Mouse (Mus musculus) fibroblast of lung, adult 2 months (primary cell): ENCODE results near the gene Gm28051.

ENCODE experiments used
- DNase-seq: peaks from one replicate; pipeline ENCODE4 v3.0.0-alpha.2; 2011; ENCODE audit warnings: low read depth

Gm28051 gene

GRCm38 (mm10) chr12:102743036-102743588 is 14.5 kb downstream of the Gm28051 start:
- no peak for DNase-seq

DNA sequence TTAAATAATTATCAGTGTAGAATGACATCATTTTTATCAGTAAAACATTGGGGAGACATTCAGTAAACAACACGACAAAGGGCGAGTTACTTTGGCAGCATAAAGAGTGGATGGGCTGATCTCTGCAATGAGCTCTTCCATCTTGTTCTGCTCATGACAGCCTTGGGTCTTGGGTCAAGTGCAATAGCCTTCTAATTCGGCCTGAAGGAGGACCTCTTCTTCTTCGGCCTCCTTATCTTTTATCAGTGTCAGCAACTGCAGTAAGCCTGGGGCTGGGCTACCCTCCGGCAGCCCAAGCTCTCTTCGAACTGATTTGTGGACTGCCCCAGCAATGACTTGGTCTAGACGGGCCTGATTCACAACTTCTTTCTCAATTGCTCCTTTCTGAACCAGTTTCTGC is 15.5 kb downstream of the Gm28051 start:
- DNase-seq, result no peak

- no peak for DNase-seq
Observed at GRCm38 (mm10) chr12:102740285-102740684, 17.3 kb downstream of the Gm28051 start.

GRCm38 (mm10) chr12:102739096-102739495 is 18.5 kb downstream of the Gm28051 start:
- no peak for DNase-seq

DNA sequence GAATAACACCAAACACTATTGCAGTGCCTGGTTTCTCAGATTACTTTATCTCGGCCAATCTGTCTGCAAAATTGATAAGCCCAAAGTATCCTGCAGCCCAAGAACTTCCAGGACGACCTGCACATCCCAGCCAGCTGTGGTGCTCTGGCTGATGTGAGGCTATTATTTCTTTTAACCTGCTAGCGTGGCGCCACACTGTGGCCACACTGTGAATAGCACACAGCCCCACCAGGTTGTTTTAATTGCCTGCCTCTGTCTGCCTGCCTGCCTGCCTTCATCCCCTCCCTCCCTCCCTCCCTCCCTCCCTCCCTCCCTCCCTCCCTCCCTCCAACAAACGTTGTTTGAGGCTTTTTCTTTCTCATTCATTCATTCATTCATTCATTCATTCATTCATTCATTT is 24.2 kb downstream of the Gm28051 start:
- DNase-seq, result no peak

DNA sequence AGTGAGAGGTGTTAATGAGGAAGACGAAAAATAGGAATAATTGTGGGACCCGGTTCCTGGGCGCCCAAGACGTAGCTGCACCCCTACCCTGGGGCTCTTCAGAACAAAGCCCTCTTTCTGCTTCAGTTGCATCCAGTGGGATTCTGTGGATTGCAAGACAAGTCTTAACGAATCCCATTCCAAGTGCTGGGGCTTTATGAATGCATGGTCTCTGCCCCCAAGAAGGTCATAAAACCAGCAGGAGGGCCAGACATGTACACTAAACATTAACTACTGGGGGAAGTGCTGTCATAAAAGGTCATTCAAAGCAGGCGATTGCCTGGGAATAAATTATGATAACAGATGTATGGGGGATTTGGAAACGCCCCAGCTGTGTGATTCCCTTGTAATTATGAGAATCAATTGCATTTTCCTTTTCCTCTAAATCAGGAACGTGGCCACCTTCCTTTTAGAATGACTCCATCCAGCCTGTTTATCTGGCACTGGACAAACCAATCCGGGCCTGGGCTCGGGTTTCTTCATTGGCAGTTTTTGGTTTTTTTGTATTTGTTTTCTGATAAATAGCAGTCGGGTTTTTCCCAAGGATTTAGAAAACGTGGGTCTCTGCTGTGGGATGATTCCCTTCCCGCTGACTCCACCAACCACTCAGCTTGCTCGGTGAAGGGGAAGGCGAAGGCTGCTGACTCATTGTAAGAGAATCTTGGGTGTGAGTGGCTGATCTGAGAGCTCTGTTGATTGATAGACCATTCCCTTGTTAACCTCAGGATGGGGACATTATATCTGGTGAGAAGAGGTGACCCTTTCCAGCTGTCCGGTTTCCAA is 26.6 kb downstream of the Gm28051 start:
- no peak for DNase-seq

GRCm38 (mm10) chr12:102729855-102730797 is 27.4 kb downstream of the Gm28051 start:
- DNase-seq, result no peak

GRCm38 (mm10) chr12:102725761-102726175 is 31.8 kb downstream of the Gm28051 start:
- no peak for DNase-seq

DNA sequence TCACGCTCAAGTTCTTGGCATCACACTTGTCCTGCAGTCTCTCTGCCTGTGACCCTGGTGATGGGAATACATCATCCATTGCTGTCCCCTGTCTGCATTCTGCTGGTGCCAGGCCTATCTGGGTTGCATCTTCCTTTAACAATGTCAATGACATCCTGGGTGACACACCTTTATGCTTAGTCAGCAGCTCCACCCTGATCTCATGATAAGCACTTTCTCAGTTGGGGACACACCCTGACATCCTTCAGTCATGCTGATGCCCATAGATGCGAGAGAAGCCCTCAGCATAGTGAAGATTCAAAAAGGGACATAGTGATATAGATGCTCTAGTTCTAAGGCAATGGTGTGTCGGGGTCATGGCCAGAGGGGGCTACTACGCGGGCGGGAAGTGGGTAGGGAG is 32.4 kb downstream of the Gm28051 start:
- DNase-seq, result no peak

DNA sequence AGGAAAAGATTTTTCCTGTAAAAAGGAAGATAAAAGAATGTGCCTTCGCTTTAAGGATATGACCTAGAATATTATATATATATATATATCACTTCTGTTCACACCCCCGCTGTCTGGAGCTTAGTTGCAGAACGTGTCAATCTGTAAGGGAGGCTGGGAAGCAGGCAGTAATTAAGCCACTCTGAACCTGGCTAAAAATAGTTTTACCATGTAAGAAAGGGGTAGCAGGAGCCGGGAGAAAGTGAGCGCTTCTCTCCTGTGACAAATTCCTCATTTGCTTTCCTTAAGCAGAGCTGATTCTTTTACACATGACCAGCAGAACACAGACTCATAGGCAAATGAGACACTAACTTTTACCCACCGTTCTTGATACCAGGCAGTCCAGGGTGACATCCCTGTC is 33.7 kb downstream of the Gm28051 start:
- DNase-seq, result no peak

DNA sequence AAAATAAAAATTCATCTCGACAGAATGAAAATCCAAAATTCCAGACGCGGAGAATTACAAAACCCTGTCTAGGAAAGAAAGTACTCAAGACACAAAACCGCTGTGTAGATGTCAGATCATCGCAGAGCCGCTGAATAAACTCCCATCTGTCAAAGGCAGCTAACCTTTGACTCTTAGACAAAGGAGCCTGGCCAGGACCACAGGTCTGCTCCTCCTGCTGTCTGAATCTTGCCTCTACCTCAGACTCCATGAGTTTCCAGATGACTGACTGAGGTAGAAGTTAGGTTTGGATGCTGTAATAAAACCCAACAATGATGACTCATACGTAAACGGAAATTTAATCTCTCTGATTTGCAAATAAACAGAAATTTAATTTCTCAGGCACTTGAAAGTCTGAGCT is 34.6 kb downstream of the Gm28051 start:
- no peak for DNase-seq

GRCm38 (mm10) chr12:102722451-102722850 is 35.1 kb downstream of the Gm28051 start:
- no peak for DNase-seq

- DNase-seq, result no peak
Observed at GRCm38 (mm10) chr12:102719552-102720315, 37.8 kb downstream of the Gm28051 start.

GRCm38 (mm10) chr12:102714654-102715395 is 42.7 kb downstream of the Gm28051 start:
- no peak for DNase-seq

GRCm38 (mm10) chr12:102714116-102714515 is 43.4 kb downstream of the Gm28051 start:
- DNase-seq, result no peak

DNA sequence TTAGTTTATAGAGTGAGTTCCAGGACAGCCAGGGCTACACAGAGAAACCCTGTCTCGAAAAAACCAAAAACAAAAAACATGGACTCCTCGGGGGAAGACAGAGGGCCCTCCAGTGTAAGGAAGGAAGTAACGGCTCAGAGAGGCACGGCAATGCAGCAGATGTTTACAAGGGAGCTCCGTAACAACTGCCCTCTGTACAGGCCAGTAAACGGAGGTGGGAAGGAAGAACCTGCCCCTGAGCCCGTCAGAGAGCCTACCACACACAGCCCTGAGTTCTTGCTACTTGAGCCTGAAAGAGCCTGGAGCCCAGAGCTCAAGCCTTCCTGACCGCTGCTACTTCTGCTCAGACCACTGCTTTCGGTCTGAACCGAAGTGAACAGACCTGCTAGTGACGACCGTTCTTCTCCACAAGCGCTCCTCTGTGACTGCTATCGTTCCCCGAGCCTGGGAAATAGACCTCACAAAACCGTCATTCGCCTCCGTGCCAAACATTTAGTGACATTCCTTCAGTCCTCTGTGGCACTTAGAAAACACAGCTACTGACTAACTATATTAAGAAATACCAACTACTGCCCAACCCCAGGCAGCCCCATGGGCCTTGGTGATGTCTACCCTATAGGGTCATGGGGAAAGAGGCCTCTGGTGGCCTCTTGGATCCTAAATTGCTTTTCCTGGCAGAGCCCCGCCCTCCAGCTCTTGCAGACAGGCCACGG is 44.3 kb downstream of the Gm28051 start:
- no peak for DNase-seq

DNA sequence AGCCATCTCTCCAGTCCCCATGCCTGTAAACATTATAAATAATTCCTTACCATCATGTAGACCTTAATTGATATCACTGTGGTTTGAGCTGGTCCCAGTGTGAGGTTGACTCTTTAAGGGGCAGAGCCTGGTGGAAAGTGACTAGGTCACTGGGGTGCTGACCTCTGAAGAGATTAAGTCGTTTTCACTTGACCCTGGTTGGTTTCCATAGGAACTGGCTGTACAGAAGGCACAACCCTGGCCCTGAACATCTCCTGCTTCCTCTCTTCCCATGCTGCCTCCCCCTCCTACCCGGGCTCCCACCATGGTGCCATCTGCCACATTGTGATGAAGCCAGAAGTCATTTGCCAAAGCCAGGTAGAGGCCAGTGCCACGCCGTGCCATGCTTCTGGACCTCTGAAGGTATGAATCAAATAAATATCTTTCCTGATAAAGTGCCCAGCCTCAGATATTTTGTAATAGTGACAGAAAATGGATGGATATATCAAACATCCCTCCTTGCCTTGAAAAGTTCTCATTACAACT is 46.7 kb downstream of the Gm28051 start:
- no peak for DNase-seq

DNA sequence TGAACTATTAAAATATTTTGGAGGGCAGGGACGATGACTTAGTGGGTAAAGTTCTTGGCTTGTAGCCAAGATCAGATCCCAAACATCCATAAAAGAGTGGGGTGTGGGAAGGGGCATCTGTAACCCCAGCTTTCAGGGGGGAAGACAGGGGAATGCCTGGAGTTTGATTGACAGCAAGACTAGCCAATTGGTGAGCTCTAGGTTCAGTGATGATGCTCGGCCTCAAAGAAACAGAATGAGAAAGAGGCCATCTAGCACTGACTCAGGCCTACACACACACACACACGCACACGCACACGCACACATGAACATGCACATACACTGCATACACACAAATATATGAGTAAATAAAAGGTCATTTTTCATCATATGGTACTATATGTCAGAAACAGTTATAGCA is 47.7 kb downstream of the Gm28051 start:
- DNase-seq, result no peak

DNA sequence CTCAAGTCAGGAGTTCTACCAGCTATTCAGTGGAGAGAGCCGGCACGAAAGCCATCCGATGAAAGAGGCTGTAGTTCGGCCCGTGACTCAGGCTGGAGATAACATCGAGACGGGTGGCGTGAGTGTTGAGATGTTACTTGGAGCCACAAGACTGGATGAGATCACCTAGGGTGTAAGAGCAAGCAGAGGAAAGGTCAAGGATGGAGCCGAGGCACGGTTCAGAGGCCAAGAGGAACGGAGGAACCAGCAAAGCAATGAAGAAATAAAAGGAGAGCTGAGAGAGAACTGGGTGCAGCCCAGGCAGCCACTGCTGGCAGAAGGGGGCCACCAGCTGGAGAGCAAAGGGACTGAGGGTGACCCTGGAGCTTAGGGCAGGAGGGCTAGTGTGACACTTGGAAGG is 49.3 kb downstream of the Gm28051 start:
- no peak for DNase-seq

DNA sequence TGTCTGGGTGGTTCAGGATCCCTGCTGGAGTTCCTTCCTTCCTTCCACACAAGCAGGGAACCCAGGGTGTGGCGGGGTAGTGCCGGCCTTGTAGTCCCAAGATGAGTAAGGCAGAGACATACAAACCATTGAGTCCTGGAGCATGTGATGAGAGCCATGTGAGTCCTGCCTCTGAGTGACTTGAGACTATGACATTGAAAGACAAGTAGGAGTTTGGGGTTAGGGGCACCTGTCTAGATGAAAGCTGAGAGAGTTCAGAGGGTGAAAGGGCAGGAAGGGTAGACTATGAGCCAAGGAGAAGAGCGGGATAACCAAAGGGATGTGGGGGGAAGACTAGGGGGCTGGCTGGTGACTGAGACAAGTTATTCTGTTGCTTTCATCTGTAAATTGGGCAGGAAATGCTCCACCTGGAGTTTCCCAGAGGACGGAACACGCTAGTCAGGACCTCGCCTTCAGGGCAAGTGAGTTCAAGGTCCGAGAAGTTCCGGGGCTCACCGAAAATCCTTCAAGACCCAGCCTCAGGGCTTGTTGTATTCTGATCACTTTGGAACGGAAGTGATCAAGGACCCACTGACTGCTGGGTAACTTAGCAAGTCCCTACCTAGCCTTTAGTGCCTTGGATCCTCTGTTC is 50.6 kb downstream of the Gm28051 start:
- no peak for DNase-seq
